Comparison of ENCODE assay signal across 21 mouse cellular contexts in the genomic region with DNA sequence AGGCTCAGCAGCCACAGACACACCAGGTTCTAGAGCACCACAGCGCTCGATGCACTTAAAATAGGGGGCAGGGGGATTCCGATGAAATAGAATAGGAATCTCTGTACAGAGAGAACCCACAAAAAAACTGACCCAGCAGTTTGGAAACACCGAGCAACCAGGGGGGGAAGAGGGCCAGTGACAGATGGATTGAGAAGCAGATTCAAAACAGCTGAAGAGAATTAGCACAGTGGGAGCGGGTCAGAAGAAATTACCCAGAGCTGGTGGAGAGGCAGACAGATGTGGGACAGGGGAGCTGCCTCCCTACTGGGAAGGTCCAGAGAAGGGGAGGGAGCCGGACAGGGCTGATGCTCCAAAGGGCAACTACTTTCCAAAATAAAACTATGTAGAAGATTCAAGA. TPM values are rescaled to one million over a fixed set of nuclear protein-coding genes. Genes with fewer than 3 reads are reported as not detected.
DNase-seq lines count a peak whose midpoint lies in the region; ATAC-seq lines count a peak whose summit lies in the region.
"Had no signal": no experiment of that assay in that cellular context is flagged by ENCODE, and none has a peak within 500 bp of the region (broad histone marks: within the 10 kb centered on the region; RNA-seq: fewer than 3 reads in every experiment).

No protein-coding gene starts in this region.

- H3K4me3 ChIP-seq in embryonic facial prominence, embryonic 11.5 days (ENCODE audit: low read depth, low read length), result no peak overlapping the region
- H3K4me3 ChIP-seq in embryonic facial prominence, embryonic 10.5 days, result no peak overlapping the region
- no peak overlapping the region for H3K4me3 ChIP-seq in midbrain, embryonic 11.5 days (ENCODE audit: low read depth, low read length)
- no peak overlapping the region for H3K4me3 ChIP-seq in midbrain, embryonic 16.5 days (ENCODE audit: low read depth, low read length)
- H3K4me3 ChIP-seq in embryonic facial prominence, embryonic 14.5 days (ENCODE audit: low read depth, low read length), result no peak overlapping the region
- no peak overlapping the region for H3K4me3 ChIP-seq in kidney, embryonic 16.5 days (ENCODE audit: low read length)
- H3K4me3 ChIP-seq: forebrain, embryonic 13.5 days; forebrain, embryonic 15.5 days had no signal

- H3K9me3 ChIP-seq in embryonic facial prominence, embryonic 11.5 days (replicated peaks; ENCODE audit: control insufficient read depth, low read length), result no peaks in the 10 kb centered on the region
- H3K9me3 ChIP-seq in embryonic facial prominence, embryonic 10.5 days, result no peaks in the 10 kb centered on the region
- no peaks in the 10 kb centered on the region for H3K9me3 ChIP-seq in midbrain, embryonic 11.5 days (ENCODE audit: control insufficient read depth, low read length)
- H3K9me3 ChIP-seq in midbrain, embryonic 16.5 days (replicated peaks; ENCODE audit: control insufficient read depth, low read length, poor library complexity, severe bottlenecking), result no peaks in the 10 kb centered on the region
- H3K9me3 ChIP-seq in embryonic facial prominence, embryonic 14.5 days (ENCODE audit: control insufficient read depth, low read length), result no peaks in the 10 kb centered on the region
- H3K9me3 ChIP-seq in kidney, embryonic 16.5 days (ENCODE audit: low read length), result no peaks in the 10 kb centered on the region
- H3K9me3 ChIP-seq: forebrain, embryonic 13.5 days; forebrain, embryonic 15.5 days had no signal

- no peak overlapping the region for H3K27ac ChIP-seq in embryonic facial prominence, embryonic 11.5 days (replicated peaks; ENCODE audit: low read depth, low read length)
- no peak overlapping the region for H3K27ac ChIP-seq in embryonic facial prominence, embryonic 10.5 days (replicated peaks)
- H3K27ac ChIP-seq in midbrain, embryonic 11.5 days (ENCODE audit: low read depth, low read length), result no peak overlapping the region
- H3K27ac ChIP-seq in midbrain, embryonic 16.5 days (ENCODE audit: low read length), result no peak overlapping the region
- H3K27ac ChIP-seq in embryonic facial prominence, embryonic 14.5 days (replicated peaks; ENCODE audit: low read depth, low read length), result no peak overlapping the region
- no peak overlapping the region for H3K27ac ChIP-seq in kidney, embryonic 16.5 days (ENCODE audit: low read length)
- H3K27ac ChIP-seq: forebrain, embryonic 13.5 days; forebrain, embryonic 15.5 days had no signal

- peaks cover 8% of the 10 kb centered on the region; the same call in 1 of the 2 replicates for H3K4me1 ChIP-seq in embryonic facial prominence, embryonic 11.5 days (ENCODE audit: control insufficient read depth, insufficient read depth, low read length)
- H3K4me1 ChIP-seq in embryonic facial prominence, embryonic 10.5 days, result peaks cover 49% of the 10 kb centered on the region
- H3K4me1 ChIP-seq in midbrain, embryonic 11.5 days (ENCODE audit: control insufficient read depth, insufficient read depth, low read length), result peaks cover 8% of the 10 kb centered on the region
- H3K4me1 ChIP-seq in midbrain, embryonic 16.5 days (ENCODE audit: control insufficient read depth, insufficient read depth, low read length), result no peaks in the 10 kb centered on the region
- peaks cover 48% of the 10 kb centered on the region for H3K4me1 ChIP-seq in embryonic facial prominence, embryonic 14.5 days (ENCODE audit: control insufficient read depth, insufficient read depth, low read length)
- peaks cover 18% of the 10 kb centered on the region for H3K4me1 ChIP-seq in kidney, embryonic 16.5 days (ENCODE audit: insufficient read depth, low read length)

- H3K36me3 ChIP-seq in embryonic facial prominence, embryonic 11.5 days (replicated peaks; ENCODE audit: control insufficient read depth, insufficient read depth, low read depth, low read length), result no peaks in the 10 kb centered on the region
- no peaks in the 10 kb centered on the region for H3K36me3 ChIP-seq in embryonic facial prominence, embryonic 10.5 days (replicated peaks)
- H3K36me3 ChIP-seq in midbrain, embryonic 11.5 days (ENCODE audit: control insufficient read depth, insufficient read depth, low read length), result no peaks in the 10 kb centered on the region
- H3K36me3 ChIP-seq in midbrain, embryonic 16.5 days (ENCODE audit: control insufficient read depth, insufficient read depth, low read length), result no peaks in the 10 kb centered on the region
- no peaks in the 10 kb centered on the region for H3K36me3 ChIP-seq in embryonic facial prominence, embryonic 14.5 days (ENCODE audit: control insufficient read depth, insufficient read depth, low read length)
- H3K36me3 ChIP-seq in kidney, embryonic 16.5 days (ENCODE audit: insufficient read depth, low read length), result no peaks in the 10 kb centered on the region
- H3K36me3 ChIP-seq: forebrain, embryonic 15.5 days had no signal

- H3K4me2 ChIP-seq in embryonic facial prominence, embryonic 11.5 days (ENCODE audit: low read depth, low read length), result no peak overlapping the region
- no peak overlapping the region for H3K4me2 ChIP-seq in midbrain, embryonic 11.5 days
- no peak overlapping the region for H3K4me2 ChIP-seq in midbrain, embryonic 16.5 days (ENCODE audit: low read length)
- H3K4me2 ChIP-seq in embryonic facial prominence, embryonic 14.5 days (ENCODE audit: low read depth, low read length), result 0 out of 2 replicates have a peak overlapping the region, but pooled peaks have one; percentile 12
- H3K4me2 ChIP-seq in kidney, embryonic 16.5 days (replicated peaks; ENCODE audit: low read depth, low read length), result no peak overlapping the region
- H3K4me2 ChIP-seq: forebrain, embryonic 13.5 days; forebrain, embryonic 15.5 days had no signal

- no peaks in the 10 kb centered on the region; the same call in 1 of the 2 replicates for H3K27me3 ChIP-seq in embryonic facial prominence, embryonic 11.5 days (ENCODE audit: control insufficient read depth, insufficient read depth, low read length)
- H3K27me3 ChIP-seq in embryonic facial prominence, embryonic 10.5 days (replicated peaks; ENCODE audit: low read depth, poor library complexity, severe bottlenecking), result peaks cover 49% of the 10 kb centered on the region
- peaks cover 18% of the 10 kb centered on the region for H3K27me3 ChIP-seq in midbrain, embryonic 11.5 days (ENCODE audit: control insufficient read depth, insufficient read depth, low read length)
- peaks cover 15% of the 10 kb centered on the region for H3K27me3 ChIP-seq in midbrain, embryonic 16.5 days (ENCODE audit: control insufficient read depth, insufficient read depth, low read depth, low read length)
- no peaks in the 10 kb centered on the region for H3K27me3 ChIP-seq in embryonic facial prominence, embryonic 14.5 days (replicated peaks; ENCODE audit: control insufficient read depth, insufficient read depth, low read length)
- H3K27me3 ChIP-seq in kidney, embryonic 16.5 days (ENCODE audit: insufficient read depth, low read length), result no peaks in the 10 kb centered on the region
- H3K27me3 ChIP-seq: forebrain, embryonic 15.5 days had no signal

- 43% methylated on average over 6 of the region's 6 CpGs for WGBS in embryonic facial prominence, embryonic 11.5 days
- 45% methylated on average over 6 of the region's 6 CpGs for WGBS in embryonic facial prominence, embryonic 10.5 days
- WGBS in midbrain, embryonic 11.5 days, result 62% methylated on average over 6 of the region's 6 CpGs
- WGBS in midbrain, embryonic 16.5 days, result 53% methylated on average over 6 of the region's 6 CpGs
- 23% methylated on average over 6 of the region's 6 CpGs for whole genome bisulfite sequencing in embryonic facial prominence, embryonic 14.5 days
- 68% methylated on average over 6 of the region's 6 CpGs for WGBS in kidney, embryonic 16.5 days

- ATAC-seq in embryonic facial prominence, embryonic 11.5 days (replicated peaks; ENCODE audit: insufficient number of reproducible peaks, low FRiP score, low TSS enrichment, low read depth), result no peak
- no peak for ATAC-seq in midbrain, embryonic 11.5 days (ENCODE audit: low FRiP score)
- ATAC-seq in midbrain, embryonic 16.5 days, result no peak
- ATAC-seq in embryonic facial prominence, embryonic 14.5 days (ENCODE audit: low read depth), result no peak
- no peak for ATAC-seq in kidney, embryonic 16.5 days (ENCODE audit: low FRiP score, low TSS enrichment)
- ATAC-seq: forebrain, embryonic 13.5 days; forebrain, embryonic 15.5 days; forebrain, postnatal 0 days had no signal

- peak; percentile 59 for DNase-seq in embryonic facial prominence, embryonic 11.5 days (ENCODE audit: low spot score)
- no peak for DNase-seq in embryonic facial prominence, embryonic 10.5 days (ENCODE audit: low spot score)
- peak; percentile 0 for DNase-seq in midbrain, embryonic 11.5 days (ENCODE audit: low spot score, missing footprints)
- DNase-seq in embryonic facial prominence, embryonic 14.5 days (ENCODE audit: low spot score), result peak; percentile 63
- DNase-seq in kidney, postnatal 10 days, result no peak
- DNase-seq: adrenal gland, adult 2 months; adrenal gland, postnatal 10 days; adrenal gland, postnatal 25 days; cerebellum, adult 11 months; cerebellum, adult 18-20 months; cerebellum, adult 8-10 months; cerebellum, adult 9-11 months; cerebellum, postnatal 14 days; cerebellum, postnatal 36 days; forebrain, postnatal 0 days had no signal

- H3K9ac ChIP-seq in embryonic facial prominence, embryonic 11.5 days (replicated peaks; ENCODE audit: low read length), result no peak overlapping the region
- no peak overlapping the region for H3K9ac ChIP-seq in midbrain, embryonic 11.5 days (ENCODE audit: low read length)
- no peak overlapping the region for H3K9ac ChIP-seq in midbrain, embryonic 16.5 days (ENCODE audit: low read depth, low read length)
- H3K9ac ChIP-seq in embryonic facial prominence, embryonic 14.5 days (ENCODE audit: low read depth, low read length), result no peak overlapping the region
- no peak overlapping the region for H3K9ac ChIP-seq in kidney, embryonic 16.5 days (replicated peaks; ENCODE audit: low read length)
- H3K9ac ChIP-seq: forebrain, embryonic 13.5 days; forebrain, embryonic 15.5 days; forebrain, postnatal 0 days had no signal

RNA-seq across cellular contexts. Expression of a gene that starts 9.8 kb away (rescaled TPM):
- 1.6 and 1.8 TPM in 2 replicates for polyA plus RNA-seq in embryonic facial prominence, embryonic 11.5 days (2014; fragmentation: Nextera tagmentation; extraction: Ambion mirVana)
- polyA plus RNA-seq in embryonic facial prominence, embryonic 10.5 days (2016; fragmentation: Nextera tagmentation; extraction: Ambion mirVana), result 2.3 and 2.6 TPM in 2 replicates
- 4.0 and 4.8 TPM in 2 replicates for polyA plus RNA-seq in midbrain, embryonic 11.5 days (2014; fragmentation: Nextera tagmentation; extraction: Ambion mirVana)
- 3.0 and 3.6 TPM in 2 replicates for polyA plus RNA-seq in midbrain, embryonic 16.5 days (2015; fragmentation: Nextera tagmentation; extraction: Ambion mirVana)
- polyA plus RNA-seq in embryonic facial prominence, embryonic 14.5 days (2014; fragmentation: Nextera tagmentation; extraction: Ambion mirVana), result 4.8 and 5.8 TPM in 2 replicates
- polyA plus RNA-seq in kidney, embryonic 16.5 days (2015; fragmentation: Nextera tagmentation; extraction: Ambion mirVana), result 1.6 and 1.8 TPM in 2 replicates

RNA-seq across cellular contexts. Expression of a gene that starts 26.0 kb away (rescaled TPM):
- polyA plus RNA-seq in embryonic facial prominence, embryonic 11.5 days (2014; fragmentation: Nextera tagmentation; extraction: Ambion mirVana), result 0.39 and 0.77 TPM in 2 replicates
- polyA plus RNA-seq in embryonic facial prominence, embryonic 10.5 days (2016; fragmentation: Nextera tagmentation; extraction: Ambion mirVana), result 0.77 and 1.7 TPM in 2 replicates
- polyA plus RNA-seq in midbrain, embryonic 11.5 days (2014; fragmentation: Nextera tagmentation; extraction: Ambion mirVana), result 1.4 and 2.0 TPM in 2 replicates
- polyA plus RNA-seq in midbrain, embryonic 16.5 days (2015; fragmentation: Nextera tagmentation; extraction: Ambion mirVana), result 0.21 and 0.26 TPM in 2 replicates
- 0.77 and 0.78 TPM in 2 replicates for polyA plus RNA-seq in embryonic facial prominence, embryonic 14.5 days (2014; fragmentation: Nextera tagmentation; extraction: Ambion mirVana)
- not detected in 2 replicates for polyA plus RNA-seq in kidney, embryonic 16.5 days (2015; fragmentation: Nextera tagmentation; extraction: Ambion mirVana)
- polyA plus RNA-seq: adrenal gland, adult 2 months; C2C12 had no signal

RNA-seq across cellular contexts. Expression of a gene that starts 58.9 kb away (rescaled TPM):
- polyA plus RNA-seq in embryonic facial prominence, embryonic 11.5 days (2014; fragmentation: Nextera tagmentation; extraction: Ambion mirVana), result 0.17 TPM in 1 of 2 replicates, not detected in the other
- polyA plus RNA-seq in embryonic facial prominence, embryonic 10.5 days (2016; fragmentation: Nextera tagmentation; extraction: Ambion mirVana), result not detected in 2 replicates
- not detected in 2 replicates for polyA plus RNA-seq in midbrain, embryonic 11.5 days (2014; fragmentation: Nextera tagmentation; extraction: Ambion mirVana)
- not detected in 2 replicates for polyA plus RNA-seq in midbrain, embryonic 16.5 days (2015; fragmentation: Nextera tagmentation; extraction: Ambion mirVana)
- polyA plus RNA-seq in embryonic facial prominence, embryonic 14.5 days (2014; fragmentation: Nextera tagmentation; extraction: Ambion mirVana), result not detected in 2 replicates
- not detected in 2 replicates for polyA plus RNA-seq in kidney, embryonic 16.5 days (2015; fragmentation: Nextera tagmentation; extraction: Ambion mirVana)
- polyA plus RNA-seq: adrenal gland, adult 2 months; C2C12; forebrain, embryonic 11.5 days; forebrain, embryonic 13.5 days; forebrain, embryonic 15.5 days had no signal

Comparison
In these comparisons a context has a peak if more than half of its experiments do, and no peak if none do; other contexts are left out.
1. DNase-seq: peak in embryonic facial prominence, embryonic 11.5 days (single experiment), midbrain, embryonic 11.5 days (single experiment) and embryonic facial prominence, embryonic 14.5 days (single experiment); none in embryonic facial prominence, embryonic 10.5 days (single experiment) and kidney, postnatal 10 days (single experiment).